ENCODE assay signal across 16 mouse cellular contexts in the genomic region with DNA sequence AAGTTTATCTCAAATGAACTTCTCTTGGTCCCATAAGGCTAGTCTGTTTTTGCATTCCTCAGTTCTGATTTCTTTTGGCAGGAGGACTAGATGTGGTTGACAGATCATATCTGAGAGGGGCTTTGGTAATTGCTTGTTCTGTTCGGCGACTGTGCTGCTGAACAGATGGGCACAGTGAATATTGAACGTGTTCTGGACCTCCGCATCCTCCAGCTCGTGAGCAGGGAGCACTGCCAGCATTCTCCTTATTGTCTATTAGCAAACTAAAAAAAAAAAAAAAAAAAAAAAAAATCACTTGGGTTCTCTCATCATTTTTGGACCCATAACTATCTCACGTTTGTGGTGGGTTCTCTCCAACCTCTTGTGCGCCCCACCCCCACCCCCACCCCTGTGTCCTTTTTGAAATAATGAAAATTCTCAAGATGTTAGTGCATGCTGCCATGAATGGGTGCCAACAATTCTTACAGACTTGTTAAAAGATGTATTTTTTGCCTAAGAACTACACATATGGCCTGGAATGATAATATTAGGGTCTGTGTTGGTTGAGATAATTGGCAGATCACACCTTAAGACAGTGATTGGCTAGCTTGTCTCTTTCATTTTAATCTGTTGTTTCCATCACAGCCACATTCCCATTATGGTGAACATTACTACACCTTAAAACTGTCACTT.
DNase-seq lines count a peak whose midpoint lies in the region; ATAC-seq and TF ChIP-seq lines count a peak whose summit lies in the region.
"Had no signal": no experiment of that assay in that cellular context is flagged by ENCODE, and none has a peak within 500 bp of the region (broad histone marks: within the 10 kb centered on the region; RNA-seq: fewer than 3 reads in every experiment).

No protein-coding gene starts in this region.

- H3K4me2 ChIP-seq in hindbrain, postnatal 0 days (ENCODE audit: low read depth, low read length): no peak overlapping the region
- H3K4me2 ChIP-seq: hindbrain, embryonic 13.5 days; liver, embryonic 15.5 days; midbrain, embryonic 15.5 days; neural tube, embryonic 13.5 days had no signal

- no peak overlapping the region for H3K9ac ChIP-seq in hindbrain, postnatal 0 days (replicated peaks; ENCODE audit: low read length)
- H3K9ac ChIP-seq: hindbrain, embryonic 13.5 days; liver, embryonic 15.5 days; midbrain, embryonic 15.5 days; neural tube, embryonic 13.5 days had no signal

- 56% methylated on average over 7 of the region's 7 CpGs for WGBS in hindbrain, postnatal 0 days
- WGBS in hindbrain, embryonic 10.5 days: 91% methylated on average over 7 of the region's 7 CpGs

- no peak for ATAC-seq in hindbrain, postnatal 0 days
- ATAC-seq: midbrain, embryonic 15.5 days had no signal

- H3K4me3 ChIP-seq in hindbrain, postnatal 0 days (ENCODE audit: low read length): no peak overlapping the region
- H3K4me3 ChIP-seq in hindbrain, embryonic 10.5 days: no peak overlapping the region
- H3K4me3 ChIP-seq: gastrocnemius, adult 2 months; hindbrain, embryonic 13.5 days; liver, embryonic 15.5 days; midbrain, embryonic 15.5 days; neural tube, embryonic 13.5 days had no signal

- H3K9me3 ChIP-seq in hindbrain, postnatal 0 days (ENCODE audit: low read length): no peaks in the 10 kb centered on the region
- no peaks in the 10 kb centered on the region for H3K9me3 ChIP-seq in hindbrain, embryonic 10.5 days
- H3K9me3 ChIP-seq: hindbrain, embryonic 13.5 days; liver, embryonic 15.5 days; midbrain, embryonic 15.5 days; neural tube, embryonic 13.5 days had no signal

- peak; percentile 61 for DNase-seq in hindbrain, postnatal 0 days (ENCODE audit: low spot score)
- no peak for DNase-seq in hindbrain, embryonic 10.5 days (ENCODE audit: low spot score)
- DNase-seq in brain, embryonic 18.5 days (ENCODE audit: low read depth, low spot score): peak; percentile 84
- DNase-seq in cerebellum, postnatal 36 days: peak; percentile 31 to 45
- peak; percentile 62 to 68 for DNase-seq in layer of hippocampus, postnatal 36 days
- no peak for DNase-seq in c-Kit-positive CD71-positive TER-119-positive erythroid progenitor cells, embryonic 14.5 days (ENCODE audit: low spot score)
- DNase-seq in adrenal gland, postnatal 10 days: no peak
- no peak for DNase-seq in yolk sac, embryonic 10.5 days (ENCODE audit: low spot score)
- DNase-seq: embryo, embryonic 11 days; gastrocnemius, adult 2 months; kidney, adult 2 months; retina, postnatal 1 day had no signal

- H3K27ac ChIP-seq in hindbrain, postnatal 0 days: no peak overlapping the region
- no peak overlapping the region for H3K27ac ChIP-seq in hindbrain, embryonic 10.5 days
- H3K27ac ChIP-seq: gastrocnemius, adult 2 months; hindbrain, embryonic 13.5 days; liver, embryonic 15.5 days; midbrain, embryonic 15.5 days; neural tube, embryonic 13.5 days had no signal

- no peaks in the 10 kb centered on the region for H3K36me3 ChIP-seq in hindbrain, postnatal 0 days (ENCODE audit: insufficient read depth, low read length)
- no peaks in the 10 kb centered on the region for H3K36me3 ChIP-seq in hindbrain, embryonic 10.5 days
- H3K36me3 ChIP-seq: hindbrain, embryonic 13.5 days; liver, embryonic 15.5 days; midbrain, embryonic 15.5 days; neural tube, embryonic 13.5 days had no signal

- no peak for TF ChIP-seq CTCF in hindbrain, postnatal 0 days (IDR thresholded peaks at IDR 0.05; ENCODE audit: low read depth)

- no peaks in the 10 kb centered on the region for H3K4me1 ChIP-seq in hindbrain, postnatal 0 days (ENCODE audit: insufficient read depth, low read length)
- no peaks in the 10 kb centered on the region for H3K4me1 ChIP-seq in hindbrain, embryonic 10.5 days (replicated peaks)
- H3K4me1 ChIP-seq: hindbrain, embryonic 13.5 days; liver, embryonic 15.5 days; midbrain, embryonic 15.5 days; neural tube, embryonic 13.5 days had no signal

- no peaks in the 10 kb centered on the region for H3K27me3 ChIP-seq in hindbrain, postnatal 0 days (ENCODE audit: insufficient read depth, low read length)
- H3K27me3 ChIP-seq in hindbrain, embryonic 10.5 days (ENCODE audit: insufficient read depth, poor library complexity, severe bottlenecking): no peaks in the 10 kb centered on the region
- H3K27me3 ChIP-seq: hindbrain, embryonic 13.5 days; liver, embryonic 15.5 days; midbrain, embryonic 15.5 days; neural tube, embryonic 13.5 days had no signal

Comparison
In these comparisons a context has a peak if more than half of its experiments do, and no peak if none do; other contexts are left out.
1. DNase-seq: peak in hindbrain, postnatal 0 days (single experiment), brain, embryonic 18.5 days (single experiment), cerebellum, postnatal 36 days (2 of 2) and layer of hippocampus, postnatal 36 days (2 of 2); none in hindbrain, embryonic 10.5 days (single experiment), c-Kit-positive CD71-positive TER-119-positive erythroid progenitor cells, embryonic 14.5 days (single experiment), adrenal gland, postnatal 10 days (single experiment) and yolk sac, embryonic 10.5 days (single experiment).